Mouse (Mus musculus) CD4-positive, CD25-positive, alpha-beta regulatory T cell, adult 2 months (primary cell): ENCODE data around the gene 1600002K03Rik.
"Not testable (repeated sequence)": the region's sequence is repeated elsewhere in the genome, so short reads cannot be mapped to it uniquely, and the experiment has no call there.

Experiments
- DNase-seq: peaks from one replicate; pipeline ENCODE4 v3.0.0-alpha.2; 2012; ENCODE audit warnings: low read depth, low spot score

1600002K03Rik gene

DNA sequence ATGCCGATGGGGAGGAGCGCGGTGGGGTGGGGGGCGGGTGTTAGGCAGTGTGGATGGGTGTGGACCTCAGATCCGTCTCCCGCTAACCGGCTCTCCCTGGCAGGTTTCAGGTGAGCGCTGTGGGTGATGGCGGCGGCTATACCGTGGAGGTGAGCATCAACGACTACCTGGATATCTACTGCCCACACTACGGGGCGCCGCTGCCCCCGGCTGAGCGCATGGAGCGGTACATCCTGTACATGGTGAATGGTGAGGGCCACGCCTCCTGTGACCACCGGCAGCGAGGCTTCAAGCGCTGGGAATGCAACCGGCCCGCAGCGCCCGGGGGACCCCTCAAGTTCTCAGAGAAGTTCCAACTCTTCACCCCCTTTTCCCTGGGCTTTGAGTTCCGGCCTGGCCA is 13.9 kb downstream of the 1600002K03Rik start:
- no peak for DNase-seq

DNA sequence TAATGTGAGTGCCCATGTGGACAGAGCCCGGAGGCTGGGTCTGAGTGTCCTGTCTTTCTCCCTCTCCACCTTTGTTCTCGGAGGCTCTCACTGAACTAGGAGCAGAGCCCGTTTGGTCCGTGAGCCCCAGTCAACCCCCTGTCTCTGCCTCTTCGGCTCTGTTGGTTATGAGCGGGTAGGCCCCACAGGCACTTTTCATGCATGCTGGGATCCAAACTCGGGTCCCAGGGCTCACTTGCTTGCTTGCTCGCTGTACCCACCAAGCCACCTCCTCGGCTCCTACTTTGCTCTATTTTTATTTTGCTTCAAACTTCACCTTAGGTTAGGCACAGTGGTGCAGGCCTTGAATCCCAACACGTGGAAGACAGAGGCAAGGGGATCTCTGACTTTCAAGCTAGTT is 15.0 kb downstream of the 1600002K03Rik start:
- DNase-seq, result no peak

DNA sequence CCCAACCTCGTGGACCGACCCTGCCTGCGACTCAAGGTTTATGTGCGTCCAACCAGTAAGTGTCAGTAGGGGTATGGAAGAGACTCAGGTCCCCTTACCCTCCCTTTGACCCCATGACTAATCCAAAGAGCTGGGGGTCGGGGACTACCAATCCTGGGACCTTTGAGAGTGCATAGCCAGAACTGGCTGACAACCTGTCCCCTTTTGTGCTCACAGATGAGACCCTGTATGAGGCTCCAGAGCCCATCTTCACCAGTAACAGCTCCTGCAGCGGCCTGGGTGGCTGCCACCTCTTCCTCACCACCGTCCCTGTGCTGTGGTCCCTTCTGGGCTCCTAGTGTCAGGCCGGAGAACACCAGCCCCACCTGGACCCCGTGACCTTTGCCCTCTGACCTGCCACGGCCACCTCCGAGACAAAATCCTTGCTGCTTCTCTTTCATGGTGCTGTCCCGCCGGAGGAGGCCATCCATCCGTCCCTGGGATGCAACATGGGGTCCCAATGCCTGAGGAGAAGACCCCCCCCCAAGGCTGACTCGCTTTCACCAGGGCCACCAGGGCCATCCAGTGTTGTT is 15.8 kb downstream of the 1600002K03Rik start:
- no peak for DNase-seq

DNA sequence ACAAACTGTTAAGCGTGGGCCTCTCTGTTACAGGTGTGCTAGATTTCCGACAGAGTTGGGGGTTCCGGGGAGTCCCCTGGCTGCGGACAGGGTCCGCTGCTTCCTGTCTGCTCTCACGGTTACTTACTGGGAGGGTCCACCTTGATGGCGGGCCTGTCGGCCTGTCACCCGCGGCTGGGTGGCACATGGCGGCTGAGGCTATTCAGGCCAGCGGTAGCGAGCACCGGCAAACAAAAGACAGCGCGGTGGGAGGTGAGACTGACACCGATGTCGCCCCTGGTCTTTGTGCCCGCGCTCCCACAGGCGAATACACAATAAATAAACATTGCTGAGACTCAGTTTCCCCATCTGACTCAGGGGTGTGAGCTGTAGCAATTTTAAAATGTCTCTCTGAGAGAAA is 17.3 kb downstream of the 1600002K03Rik start:
- no peak for DNase-seq

DNA sequence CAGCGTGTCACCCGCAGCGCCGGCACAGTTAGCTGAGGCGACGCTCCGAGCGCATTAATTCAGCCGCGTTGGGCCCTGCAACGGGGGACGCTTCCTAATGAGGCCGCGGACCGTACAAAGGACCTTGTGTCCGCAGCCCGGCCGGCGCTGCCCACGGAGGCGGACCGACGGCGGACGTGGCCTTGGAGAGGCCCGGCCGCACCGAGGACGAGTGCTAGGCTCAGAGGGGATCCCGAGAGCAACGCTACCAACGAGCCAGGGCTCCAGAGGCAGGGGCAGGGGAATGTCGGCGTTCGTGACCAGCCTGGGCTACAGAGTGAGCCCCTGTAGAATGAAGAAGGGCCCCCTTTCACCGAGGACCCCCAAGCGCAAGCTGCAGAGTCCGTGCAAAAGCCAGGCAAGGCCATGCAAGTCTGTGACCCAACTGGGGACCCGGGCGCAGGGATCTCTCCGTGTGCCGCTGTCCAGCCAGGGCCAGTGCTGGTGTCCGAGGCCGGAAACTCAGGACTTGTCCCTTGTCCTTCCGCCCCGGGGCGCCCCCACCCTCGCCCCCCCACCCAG is 17.8 kb downstream of the 1600002K03Rik start:
- no peak for DNase-seq

DNA sequence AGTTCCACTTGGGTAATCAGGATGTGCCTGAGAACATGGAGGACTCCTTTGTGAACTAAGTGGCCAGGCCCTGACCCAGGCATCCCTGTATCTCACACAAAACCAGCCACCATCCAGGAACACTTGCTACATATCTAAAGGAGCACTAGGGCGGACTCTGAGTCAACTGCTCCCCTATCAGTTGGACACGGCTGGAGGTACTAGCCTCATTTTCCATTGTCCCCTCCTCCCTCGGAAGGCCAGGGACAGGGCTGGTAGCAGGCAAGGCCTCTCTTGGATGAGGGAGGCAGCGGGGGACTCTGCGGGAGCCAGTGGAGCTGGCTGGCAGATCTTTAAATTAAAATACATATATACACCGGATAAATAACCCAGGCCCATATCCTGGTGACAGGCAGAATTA is 21.2 kb downstream of the 1600002K03Rik start:
- no peak for DNase-seq

DNA sequence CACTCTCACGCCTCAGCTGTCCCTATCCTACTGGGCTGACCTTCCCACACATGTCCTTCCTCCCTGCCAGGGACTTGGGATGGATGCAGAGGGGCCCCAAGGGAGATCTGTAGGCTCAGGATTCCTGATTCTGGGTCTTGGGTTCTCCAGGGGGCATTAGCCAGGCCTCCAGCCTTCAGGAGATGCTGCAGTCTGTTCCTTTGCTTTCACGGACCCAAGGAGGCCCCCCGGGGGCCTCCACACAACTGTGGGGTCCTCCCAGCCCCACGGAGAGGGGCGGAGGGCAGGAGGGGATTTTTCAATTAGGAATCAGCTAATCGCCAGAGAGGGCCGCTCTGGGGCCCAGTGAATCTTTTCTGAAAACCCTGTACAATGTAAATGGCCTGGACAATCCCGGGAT is 21.7 kb downstream of the 1600002K03Rik start:
- DNase-seq, result no peak

DNA sequence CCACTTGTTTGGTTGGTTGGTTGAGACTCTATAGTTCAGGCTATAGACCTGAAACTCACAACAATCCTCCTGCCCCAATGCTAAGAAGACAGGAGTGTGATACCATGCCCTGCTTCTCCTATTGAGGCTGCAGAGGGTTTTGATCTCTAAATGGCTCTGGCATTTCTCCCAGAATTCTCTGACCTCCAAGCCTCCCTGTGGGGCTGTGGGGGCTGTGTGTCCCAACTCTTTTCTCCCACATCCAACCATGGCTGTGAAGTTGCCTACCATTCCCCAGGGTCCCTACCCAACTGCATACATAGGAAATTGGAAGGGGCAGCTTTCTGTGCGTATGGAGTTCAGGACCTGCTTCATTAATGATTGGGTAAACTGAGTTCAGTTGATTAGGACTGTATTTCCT is 23.4 kb downstream of the 1600002K03Rik start:
- DNase-seq, result no peak

DNA sequence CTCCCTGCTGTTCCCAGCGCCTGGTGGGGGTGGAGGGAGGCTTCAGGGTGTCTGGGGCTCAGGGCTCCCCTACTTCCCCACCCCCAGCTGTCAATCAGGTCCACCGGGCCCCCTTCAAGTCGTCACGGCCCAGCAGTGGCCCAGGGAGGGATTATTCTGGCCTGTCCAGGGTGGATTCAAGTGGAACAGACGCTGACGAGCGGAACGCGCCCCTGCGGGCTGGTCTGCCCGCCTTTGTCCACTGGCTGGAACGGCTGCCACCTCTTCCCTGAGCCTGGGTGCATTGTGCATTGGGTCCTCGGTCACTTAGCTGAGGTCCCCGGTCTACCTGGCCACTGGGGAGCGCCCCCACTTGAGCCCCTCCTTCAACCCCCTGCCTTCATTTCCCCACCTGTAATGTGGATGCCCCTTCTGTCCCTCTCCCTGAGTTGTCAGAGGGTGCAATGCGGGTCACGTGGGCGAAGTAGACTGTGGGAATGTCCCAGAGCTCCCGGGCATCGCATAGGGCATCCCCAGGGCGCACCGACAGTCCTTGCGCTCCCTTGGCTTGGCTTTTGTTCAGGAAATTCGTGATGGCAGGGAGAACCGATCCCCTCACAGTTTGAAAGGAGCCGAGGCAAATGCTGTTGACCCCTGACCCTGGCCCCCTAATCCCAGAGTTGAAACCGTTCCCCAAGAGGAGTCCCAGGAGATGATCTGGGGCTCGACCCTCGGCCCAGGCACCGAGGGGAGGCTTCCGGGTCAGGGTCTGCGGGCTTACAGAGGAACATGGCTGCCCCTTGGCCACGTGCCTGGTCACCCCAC is 24.2 kb downstream of the 1600002K03Rik start:
- DNase-seq, result no peak

DNA sequence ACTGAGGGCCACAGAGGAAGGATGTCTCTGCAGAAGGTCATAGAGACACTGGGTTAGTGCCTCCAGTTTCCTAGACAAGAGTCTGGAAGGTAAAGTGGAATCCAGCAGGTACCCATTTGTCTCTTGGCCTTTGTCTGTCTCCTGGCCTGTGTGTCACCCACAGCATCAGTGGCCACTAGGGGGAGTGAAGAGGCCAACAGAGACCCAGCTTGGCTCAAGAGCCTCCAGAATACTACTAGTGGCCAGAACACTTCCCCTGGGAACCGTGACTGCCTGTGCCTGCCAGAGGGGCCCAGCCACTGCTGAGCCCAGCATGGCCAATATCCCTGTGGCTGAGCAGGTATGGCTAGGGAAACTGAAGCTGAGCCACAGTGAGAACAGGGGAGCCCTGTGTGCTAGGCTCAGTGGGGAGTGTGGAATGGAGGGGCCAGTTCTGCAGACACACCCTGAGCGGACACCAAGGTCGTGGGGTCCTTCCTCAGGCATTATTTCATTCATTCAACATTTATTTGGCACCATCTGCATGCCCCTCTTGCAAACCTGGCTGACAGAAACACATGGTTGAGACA is 26.8 kb downstream of the 1600002K03Rik start:
- peak; percentile 90 for DNase-seq

DNA sequence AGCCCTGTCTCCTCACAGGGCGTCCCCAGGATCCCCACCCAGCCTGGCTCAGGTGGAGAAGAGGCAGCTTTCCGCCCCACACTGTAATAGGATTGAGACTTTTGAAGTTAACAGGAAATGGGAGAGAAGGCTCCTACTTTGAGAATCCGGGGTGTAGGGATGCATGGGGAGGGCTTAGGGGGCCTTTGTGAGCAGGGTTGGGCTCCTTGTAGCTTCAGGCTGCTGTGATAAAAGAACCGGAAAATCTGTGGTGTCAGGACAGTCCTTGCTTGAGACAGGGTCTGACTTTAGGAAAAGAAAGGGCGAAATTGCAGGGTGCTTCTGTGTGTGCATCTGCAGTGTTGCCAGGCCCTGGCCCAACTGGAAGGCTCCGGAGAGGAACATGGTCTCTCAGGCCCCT is 27.7 kb downstream of the 1600002K03Rik start:
- DNase-seq, result no peak

DNA sequence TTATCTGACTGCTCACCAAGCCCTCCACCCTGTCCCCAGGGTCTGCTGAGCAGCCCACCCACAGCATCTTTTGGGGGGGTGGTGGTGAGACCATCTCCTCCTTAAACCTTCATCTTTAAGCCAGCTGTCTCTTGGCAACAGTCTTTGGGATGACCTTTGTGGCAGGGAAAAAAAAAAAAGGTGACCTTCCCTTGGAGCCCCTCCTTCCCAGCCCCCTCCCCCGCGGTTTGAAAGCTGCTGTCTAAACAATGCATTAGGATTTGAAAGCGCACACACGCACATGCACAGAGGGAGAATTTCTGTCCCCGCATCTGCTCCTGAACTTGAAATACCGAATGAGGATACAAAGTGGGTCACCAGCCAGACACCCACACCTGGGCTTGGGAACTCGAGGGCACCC is 31.3 kb downstream of the 1600002K03Rik start:
- DNase-seq, result no peak

DNA sequence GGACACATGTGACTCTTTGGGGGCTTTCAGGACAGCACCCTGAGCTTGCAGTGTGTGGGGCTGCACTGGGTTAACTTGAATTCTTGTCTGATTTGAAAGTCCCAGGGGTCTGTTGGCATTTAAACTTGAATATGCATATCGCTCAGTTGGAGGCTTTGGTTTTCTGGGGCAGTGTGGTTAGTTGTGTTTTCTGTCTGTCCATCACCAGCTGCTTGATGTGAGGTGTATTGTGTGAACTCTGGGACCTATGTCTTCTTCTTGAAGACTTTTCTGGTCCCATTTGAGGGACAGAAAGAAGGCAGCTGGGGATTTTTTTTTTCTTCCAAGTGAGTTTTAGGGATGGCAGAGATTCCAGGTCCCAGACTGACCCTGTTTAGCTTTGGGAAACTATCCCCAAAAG is 34.5 kb downstream of the 1600002K03Rik start:
- no peak for DNase-seq

DNA sequence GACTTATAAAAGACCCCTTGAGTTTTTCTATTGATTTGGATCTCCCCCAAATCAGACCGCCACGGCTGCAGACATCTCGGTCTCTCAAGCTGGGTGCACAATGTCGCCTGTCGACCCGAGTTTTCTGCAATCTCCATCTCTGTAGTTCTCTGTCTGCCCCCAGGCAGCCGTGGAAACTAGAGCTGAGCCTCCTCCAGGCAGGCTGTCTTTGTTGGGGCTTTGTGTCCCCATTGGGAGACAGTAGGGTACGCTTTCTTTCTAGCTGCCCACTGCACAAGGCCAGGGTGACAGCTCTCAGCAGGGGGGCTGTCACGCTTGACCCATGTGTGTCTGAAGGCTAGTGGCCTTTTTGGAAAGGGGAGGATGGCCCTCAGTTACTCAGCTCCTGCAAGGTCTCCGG is 34.9 kb downstream of the 1600002K03Rik start:
- no peak for DNase-seq

DNA sequence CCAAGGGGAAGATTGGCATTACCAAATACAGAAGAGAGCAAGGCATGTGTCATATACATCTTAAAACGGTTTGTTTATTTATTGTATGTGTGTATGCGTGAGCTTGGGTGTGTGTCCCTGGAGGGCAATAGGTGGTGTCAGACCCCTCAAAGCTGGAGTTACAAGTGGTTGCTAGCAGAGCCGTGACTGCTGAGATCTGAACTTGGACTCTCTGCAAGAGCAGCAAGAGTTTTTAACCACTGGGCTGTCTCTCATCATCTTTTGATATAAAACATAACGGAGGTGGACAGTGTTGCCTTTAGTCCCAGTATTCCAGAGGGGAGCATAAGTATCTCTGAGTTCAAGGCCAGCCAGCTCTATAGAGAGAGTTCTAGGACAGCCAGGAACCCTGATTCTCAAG is 35.5 kb downstream of the 1600002K03Rik start:
- DNase-seq, result no peak

DNA sequence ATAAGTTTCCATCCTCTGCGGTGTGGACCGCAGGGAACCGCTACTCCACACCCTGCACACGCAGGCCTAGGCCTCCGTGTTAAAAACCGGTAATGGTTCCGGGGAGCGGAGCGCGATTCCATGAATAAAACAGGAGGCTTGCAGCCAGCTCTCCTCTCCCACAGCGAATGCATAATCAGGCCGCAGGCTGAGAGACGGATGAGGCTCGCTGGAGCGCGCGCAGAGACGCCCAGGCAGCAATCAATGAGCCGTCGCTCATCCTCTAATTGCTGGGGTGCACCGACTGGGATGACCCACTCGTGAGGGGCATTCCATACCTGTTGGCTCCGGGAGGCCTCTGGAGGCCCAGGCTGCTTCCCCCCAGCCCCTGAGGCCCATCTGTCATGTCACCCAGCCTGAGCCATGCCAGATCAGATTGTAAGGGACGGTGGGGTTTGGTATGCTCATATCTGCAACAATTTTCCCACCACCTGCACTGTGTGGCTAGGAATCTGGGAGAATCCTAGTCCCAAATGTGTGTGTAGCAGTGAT is 36.2 kb downstream of the 1600002K03Rik start:
- DNase-seq, result no peak

DNA sequence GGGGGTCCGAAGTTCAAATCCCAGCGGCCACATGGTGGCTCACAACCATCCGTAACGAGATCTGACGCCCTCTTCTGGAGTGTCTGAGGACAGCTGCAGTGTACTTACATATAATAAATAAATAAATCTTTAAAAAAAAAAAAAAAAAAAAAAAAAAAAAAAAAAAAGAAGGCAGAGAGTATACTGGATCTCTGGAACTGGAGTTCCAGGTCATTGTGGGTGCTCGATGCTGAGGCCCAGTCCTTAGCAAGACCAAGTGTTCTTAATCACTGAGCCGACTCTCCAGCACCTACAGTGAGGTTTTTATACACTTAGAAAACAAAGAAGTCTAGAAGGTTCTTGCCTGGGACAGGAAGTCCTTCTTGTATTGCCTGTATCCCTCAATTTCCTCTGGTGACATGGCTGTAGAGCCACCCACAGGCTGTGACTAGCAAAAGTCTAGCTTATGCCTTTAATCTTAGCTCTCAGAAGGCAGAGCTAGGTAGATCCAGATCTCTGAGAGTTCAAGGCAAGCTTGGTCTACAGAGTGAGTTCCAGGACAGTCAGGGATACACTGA is 38.9 kb downstream of the 1600002K03Rik start:
- DNase-seq, result peak; percentile 48

DNA sequence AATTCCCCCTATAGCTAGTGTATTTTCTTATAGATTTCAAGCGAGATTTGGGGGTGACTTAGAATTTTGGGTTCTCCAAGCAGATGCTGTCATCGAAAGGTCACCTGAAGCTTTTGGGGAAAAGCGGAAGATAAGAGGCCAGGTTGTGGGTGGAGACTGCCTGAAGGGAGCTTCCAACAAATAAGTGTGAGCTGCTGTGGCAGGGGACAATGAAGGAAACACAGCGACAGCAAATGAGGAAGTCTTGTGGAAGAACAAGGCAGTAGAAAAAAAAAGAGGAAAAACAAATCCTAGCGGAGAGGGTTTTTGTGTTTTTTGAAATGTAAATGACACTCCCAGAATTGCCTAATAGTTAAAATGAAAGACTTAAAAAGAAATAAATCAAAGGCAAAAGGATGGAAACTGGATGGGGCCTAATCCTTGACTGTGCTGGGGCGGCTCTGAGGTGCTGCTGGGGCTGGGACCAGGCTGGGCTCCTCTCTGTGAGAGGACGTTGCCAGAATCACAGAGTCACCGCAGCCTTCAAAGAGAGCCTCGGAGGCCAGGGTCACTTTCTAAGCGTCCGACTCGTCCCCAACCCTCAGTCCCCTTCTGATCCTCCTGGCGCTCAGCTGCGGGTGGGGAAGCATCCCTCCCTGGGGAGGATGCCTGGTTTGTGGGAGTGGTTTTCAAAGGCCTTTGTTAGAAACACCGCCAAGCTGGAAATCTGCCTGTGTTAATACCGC is 42.5 kb downstream of the 1600002K03Rik start:
- DNase-seq, result no peak

DNA sequence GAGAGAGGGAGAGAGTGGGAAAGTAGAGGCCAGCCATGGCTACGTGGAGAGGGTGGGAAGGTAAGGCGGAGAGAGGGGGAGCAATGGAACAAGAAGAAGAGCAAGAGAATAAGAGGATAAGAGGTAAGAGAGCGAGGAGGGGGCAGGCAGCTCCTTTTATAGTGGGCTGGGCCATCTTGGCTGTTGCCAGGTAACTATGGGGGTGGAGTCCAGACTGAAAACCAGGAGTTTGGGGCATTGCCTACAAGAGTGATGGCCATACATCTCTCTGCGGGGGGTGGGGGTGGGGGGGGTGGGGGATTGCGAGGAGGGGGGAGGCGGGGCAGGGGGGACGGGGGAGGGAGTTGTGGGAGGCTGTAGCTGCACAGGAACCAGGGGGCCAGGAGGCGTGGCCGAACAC is 47.9 kb downstream of the 1600002K03Rik start:
- DNase-seq, result no peak

DNA sequence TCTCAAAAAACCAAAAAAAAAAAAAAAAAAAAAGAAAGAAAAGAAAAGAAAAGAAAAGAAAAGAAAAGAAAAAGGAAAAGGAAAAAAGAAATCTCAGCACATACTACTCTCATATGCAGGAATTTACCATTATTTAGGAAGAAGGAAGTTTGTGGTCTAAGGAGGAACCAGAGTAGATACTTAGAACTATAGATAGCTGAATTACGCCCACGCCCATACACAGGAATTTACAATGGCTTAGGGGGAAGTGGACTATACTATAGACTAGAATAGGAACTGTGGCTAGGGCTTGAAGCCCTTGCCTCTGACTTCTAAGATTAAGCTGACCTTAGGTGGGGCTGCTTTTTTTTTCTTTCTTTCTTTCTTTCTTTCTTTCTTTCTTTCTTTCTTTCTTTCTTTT is 50.4 kb downstream of the 1600002K03Rik start:
- not testable (repeated sequence) for DNase-seq
